Comparison of ENCODE assay signal across 22 mouse cellular contexts in the genomic region with DNA sequence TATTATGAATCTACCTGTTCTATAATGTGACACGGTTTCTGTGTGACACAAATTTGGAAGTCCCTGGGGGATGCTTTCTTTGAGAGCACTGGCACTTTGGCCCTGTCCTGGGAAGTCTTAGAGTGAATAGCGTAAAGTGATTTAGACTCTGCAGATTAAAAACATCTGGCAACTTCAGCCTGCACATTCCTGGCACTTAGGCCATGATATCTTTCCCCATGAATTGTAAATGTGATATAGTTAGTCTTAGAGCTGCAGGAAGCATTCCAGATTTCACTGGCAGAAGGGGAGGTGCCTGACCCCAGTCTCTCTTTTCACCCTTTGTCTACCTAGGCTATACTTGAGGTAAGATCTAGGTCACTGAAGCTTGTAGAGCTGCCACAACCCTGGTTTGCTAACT.
DNase-seq lines count a peak whose midpoint lies in the region; ATAC-seq lines count a peak whose summit lies in the region.
"Had no signal": no experiment of that assay in that cellular context is flagged by ENCODE, and none has a peak within 500 bp of the region (broad histone marks: within the 10 kb centered on the region; RNA-seq: fewer than 3 reads in every experiment).

No protein-coding gene starts in this region.

- H3K4me2 ChIP-seq in neural tube, embryonic 15.5 days = no peak overlapping the region
- no peak overlapping the region for H3K4me2 ChIP-seq in embryonic facial prominence, embryonic 12.5 days (replicated peaks)
- H3K4me2 ChIP-seq: limb, embryonic 15.5 days; liver, embryonic 15.5 days had no signal

- no peak overlapping the region for H3K9ac ChIP-seq in neural tube, embryonic 15.5 days (replicated peaks)
- H3K9ac ChIP-seq in embryonic facial prominence, embryonic 12.5 days = no peak overlapping the region
- H3K9ac ChIP-seq: limb, embryonic 15.5 days; liver, embryonic 15.5 days had no signal

- WGBS in neural tube, embryonic 15.5 days = 78% methylated on average over 2 of the region's 2 CpGs
- 24% methylated on average over 2 of the region's 2 CpGs for WGBS in embryonic facial prominence, embryonic 12.5 days

- H3K9me3 ChIP-seq in neural tube, embryonic 15.5 days (replicated peaks) = no peaks in the 10 kb centered on the region
- no peaks in the 10 kb centered on the region for H3K9me3 ChIP-seq in embryonic facial prominence, embryonic 12.5 days
- H3K9me3 ChIP-seq: limb, embryonic 15.5 days; liver, embryonic 15.5 days; midbrain, embryonic 10.5 days had no signal

- ATAC-seq in neural tube, embryonic 15.5 days (ENCODE audit: low FRiP score) = no peak
- ATAC-seq in embryonic facial prominence, embryonic 12.5 days (ENCODE audit: insufficient number of reproducible peaks, insufficient read depth, low FRiP score, low TSS enrichment) = 0 out of 2 replicates have a peak, but pooled peaks have one; percentile 72
- ATAC-seq: forebrain, embryonic 16.5 days; midbrain, embryonic 16.5 days had no signal

- DNase-seq in neural tube, embryonic 10.5 days (ENCODE audit: extremely low spot score, low spot score) = peak; percentile 14
- DNase-seq in embryo, embryonic 10.5 days (ENCODE audit: low spot score) = peak; percentile 69
- peak; percentile 70 for DNase-seq in mesoderm, embryonic 11.5 days (ENCODE audit: low read depth, low spot score)
- no peak for DNase-seq in spleen, postnatal 4 days (ENCODE audit: low spot score in 2 of 2)
- DNase-seq in layer of hippocampus, postnatal 25 days (ENCODE audit: extremely low spot score in 1 of 2, low spot score in 1 of 2) = no peak
- DNase-seq: adrenal gland, postnatal 25 days; cerebellum, adult 8-10 months; cerebellum, postnatal 36 days; gastrocnemius, postnatal 36 days; heart, adult 2 months; kidney, adult 2 months; layer of hippocampus, postnatal 36 days had no signal

- H3K27ac ChIP-seq in neural tube, embryonic 15.5 days (replicated peaks) = no peak overlapping the region
- H3K27ac ChIP-seq in embryonic facial prominence, embryonic 12.5 days = no peak overlapping the region
- H3K27ac ChIP-seq: heart, adult 2 months; kidney, postnatal 0 days; limb, embryonic 15.5 days; liver, embryonic 15.5 days; macrophage; midbrain, embryonic 10.5 days had no signal

- H3K36me3 ChIP-seq in neural tube, embryonic 15.5 days = no peaks in the 10 kb centered on the region
- H3K36me3 ChIP-seq in embryonic facial prominence, embryonic 12.5 days = no peaks in the 10 kb centered on the region
- H3K36me3 ChIP-seq: limb, embryonic 15.5 days; liver, embryonic 15.5 days; midbrain, embryonic 10.5 days had no signal

- no peaks in the 10 kb centered on the region for H3K4me1 ChIP-seq in neural tube, embryonic 15.5 days
- peaks cover 5% of the 10 kb centered on the region for H3K4me1 ChIP-seq in embryonic facial prominence, embryonic 12.5 days
- H3K4me1 ChIP-seq: limb, embryonic 15.5 days; liver, embryonic 15.5 days; midbrain, embryonic 10.5 days had no signal

- H3K4me3 ChIP-seq in neural tube, embryonic 15.5 days (replicated peaks) = no peak overlapping the region
- no peak overlapping the region for H3K4me3 ChIP-seq in embryonic facial prominence, embryonic 12.5 days
- H3K4me3 ChIP-seq: heart, adult 2 months; limb, embryonic 15.5 days; liver, embryonic 15.5 days; midbrain, embryonic 10.5 days; myocyte had no signal

- H3K27me3 ChIP-seq in neural tube, embryonic 15.5 days (replicated peaks) = no peaks in the 10 kb centered on the region
- H3K27me3 ChIP-seq in embryonic facial prominence, embryonic 12.5 days = no peaks in the 10 kb centered on the region
- H3K27me3 ChIP-seq: limb, embryonic 15.5 days; liver, embryonic 15.5 days had no signal

Comparison
In these comparisons a context has a peak if more than half of its experiments do, and no peak if none do; other contexts are left out.
1. DNase-seq: peak in neural tube, embryonic 10.5 days (single experiment), embryo, embryonic 10.5 days (single experiment) and mesoderm, embryonic 11.5 days (single experiment); none in spleen, postnatal 4 days (0 of 2) and layer of hippocampus, postnatal 25 days (0 of 2).